Mouse (Mus musculus): ENCODE results near the gene Naip6.
"Not testable (repeated sequence)": the region's sequence is repeated elsewhere in the genome, so short reads cannot be mapped to it uniquely, and the experiment has no call there.

Gene Naip6

DNA sequence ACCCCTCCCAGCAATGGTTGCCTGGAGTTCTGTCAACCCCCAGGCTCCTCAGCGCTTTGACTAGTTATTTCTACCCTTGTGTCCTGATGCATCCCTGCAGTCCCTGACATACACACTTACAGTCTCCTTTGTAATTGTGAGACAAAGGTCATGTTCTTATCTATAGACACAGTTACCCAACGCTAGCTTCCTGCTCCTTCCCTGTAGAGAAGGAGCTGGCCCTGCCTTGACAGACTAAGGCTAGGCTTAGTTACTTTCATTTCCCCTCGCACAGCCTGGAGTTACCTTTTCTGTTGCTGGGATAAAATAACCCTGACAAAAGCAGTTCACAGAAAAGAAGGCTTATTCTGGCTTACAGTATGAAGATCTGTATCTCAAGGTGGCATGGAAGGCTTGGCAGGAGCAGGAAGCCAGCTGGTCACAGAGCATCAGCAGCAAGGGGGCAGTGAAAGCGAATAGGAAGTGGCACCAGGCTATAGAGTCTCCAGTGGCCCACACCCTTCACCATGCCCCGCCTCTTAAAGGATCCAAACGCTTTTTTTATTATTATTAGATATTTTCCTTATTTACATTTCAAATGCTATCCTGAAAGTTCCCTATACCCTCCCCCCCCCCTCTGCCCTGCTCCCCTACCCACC lies at the start of gene Naip6:
Gene Naip6, minus strand, starts transcription at position 419 of the 638 bp plus-strand sequence.
- DNase-seq: not testable (repeated sequence)

DNA sequence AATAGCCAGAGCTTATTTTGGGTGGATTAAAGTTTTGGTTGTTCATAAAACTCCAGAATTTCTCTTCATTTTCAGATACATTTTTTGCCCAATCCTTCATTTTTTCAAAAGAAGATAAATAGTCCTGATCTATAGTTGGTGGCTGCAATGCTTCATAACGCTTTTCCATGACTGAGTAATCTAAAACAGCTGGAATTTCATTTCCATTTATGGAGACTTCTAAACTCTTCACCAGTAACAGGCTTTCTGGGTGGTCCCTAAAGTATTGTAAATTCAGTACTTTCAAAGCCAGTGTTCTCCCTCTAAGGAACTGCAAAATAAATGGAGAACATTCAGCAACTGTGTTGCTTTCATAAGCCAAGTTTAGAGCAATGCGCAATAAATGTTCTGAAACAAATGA lies 34.8 kb upstream of the Naip6 start:
- DNase-seq: not testable (repeated sequence)

DNA sequence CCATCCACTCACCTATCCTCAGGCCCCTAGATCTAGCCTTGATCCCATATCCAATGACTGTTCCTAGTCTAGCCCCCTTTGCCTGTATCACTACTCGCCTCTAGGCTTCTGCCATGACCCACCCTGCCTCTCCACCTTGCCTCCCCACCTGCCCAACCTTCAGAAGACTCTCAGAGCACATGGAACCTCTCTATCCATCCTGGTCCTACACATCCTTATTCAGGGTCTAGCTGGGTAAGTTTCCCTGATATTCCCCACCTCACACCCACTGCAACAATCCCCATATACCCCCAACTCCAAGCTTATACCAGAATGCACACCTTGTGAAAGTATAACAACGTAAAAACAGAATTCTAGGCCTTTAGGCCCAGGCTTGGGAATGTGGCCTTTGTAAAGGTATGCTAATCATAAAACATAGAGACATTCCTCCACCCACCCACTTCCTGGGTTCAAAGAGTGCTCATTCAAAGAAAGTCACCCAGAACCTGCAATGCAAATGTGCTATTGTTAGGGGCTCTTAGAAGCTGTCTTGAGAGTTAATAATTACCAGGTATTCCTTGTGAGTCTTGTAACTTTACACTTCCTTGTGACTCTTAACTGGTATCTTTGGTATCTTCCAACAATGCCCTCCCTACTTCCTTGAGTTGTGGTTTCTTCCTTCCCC lies 32.2 kb upstream of the Naip6 start:
- not testable (repeated sequence) for DNase-seq

DNA sequence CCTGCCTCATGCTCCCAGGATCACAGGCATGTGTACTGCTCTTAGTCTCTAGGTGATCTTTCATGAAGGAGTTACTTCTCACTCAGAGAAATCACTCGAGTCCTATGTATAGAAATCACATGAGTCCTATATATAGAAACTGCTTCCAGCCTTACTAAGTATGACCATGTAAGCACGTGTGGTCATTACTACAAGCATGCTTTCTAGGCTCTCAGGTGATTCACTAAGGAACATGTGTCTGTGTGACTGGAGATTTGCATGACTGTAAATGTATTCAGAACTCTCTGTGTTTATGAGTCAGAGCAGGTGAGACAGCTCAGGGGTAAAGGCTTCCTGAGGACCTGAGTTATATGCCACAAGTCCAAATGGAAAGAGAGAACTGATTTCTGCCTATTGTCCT lies 24.3 kb upstream of the Naip6 start:
- DNase-seq: no peak

DNA sequence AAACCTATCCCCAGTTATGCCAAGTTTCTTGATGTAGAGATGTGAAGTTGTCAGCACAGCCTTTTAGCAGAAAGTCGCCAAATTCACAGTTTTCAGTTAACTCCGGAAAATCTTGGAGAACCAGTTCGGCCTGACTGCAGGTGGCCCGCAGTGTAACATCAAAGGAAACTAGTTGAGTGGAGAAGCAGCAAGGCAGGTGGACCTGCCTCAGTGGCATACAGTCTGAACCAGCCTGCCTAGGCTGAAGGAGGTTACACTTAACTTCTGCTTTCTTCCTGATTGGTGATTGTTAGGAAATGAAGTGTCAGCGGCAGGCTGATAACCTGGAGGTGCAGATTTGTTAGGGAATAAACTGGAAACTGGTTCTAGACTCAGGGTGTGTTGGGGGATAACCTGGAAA lies 14.3 kb upstream of the Naip6 start:
- not testable (repeated sequence) for DNase-seq

DNA sequence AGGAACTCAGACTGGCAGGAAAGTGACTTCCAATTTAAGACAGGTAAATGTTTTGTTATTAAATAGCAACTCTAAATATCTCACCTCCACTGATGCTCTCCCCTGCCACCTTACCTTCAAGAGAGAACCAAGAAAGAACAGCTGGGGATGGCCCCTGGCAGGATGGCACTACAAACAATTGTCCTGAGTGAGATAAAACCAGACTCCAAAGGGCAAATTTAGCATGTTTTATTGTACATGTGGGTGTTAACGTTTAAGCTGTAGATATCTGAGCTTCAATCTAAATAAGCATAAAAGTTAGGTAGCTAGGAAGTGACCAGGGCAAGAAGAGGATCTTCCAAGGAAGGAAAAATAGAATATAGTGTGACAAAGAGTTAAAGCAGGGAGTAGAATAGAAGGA lies 11.4 kb upstream of the Naip6 start:
- not testable (repeated sequence) for DNase-seq

DNA sequence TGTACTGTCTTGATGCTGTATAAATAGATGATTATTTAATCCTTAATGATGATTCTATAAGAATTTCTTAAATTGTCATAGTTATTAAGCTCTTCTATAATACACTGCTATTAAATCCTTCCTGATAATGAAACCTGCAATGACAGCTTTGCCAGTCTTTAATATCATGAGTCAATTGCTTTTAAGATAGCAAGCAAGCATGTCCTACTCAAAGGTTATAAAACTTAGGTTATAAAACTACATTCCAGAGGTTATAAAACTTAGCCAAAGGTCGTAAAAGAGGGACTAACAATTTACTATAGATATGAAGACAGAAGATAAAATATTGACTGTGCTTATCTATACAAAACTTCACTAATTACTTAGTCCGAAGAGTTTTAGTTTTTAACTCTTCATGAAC lies 10.6 kb upstream of the Naip6 start:
- not testable (repeated sequence) for DNase-seq

DNA sequence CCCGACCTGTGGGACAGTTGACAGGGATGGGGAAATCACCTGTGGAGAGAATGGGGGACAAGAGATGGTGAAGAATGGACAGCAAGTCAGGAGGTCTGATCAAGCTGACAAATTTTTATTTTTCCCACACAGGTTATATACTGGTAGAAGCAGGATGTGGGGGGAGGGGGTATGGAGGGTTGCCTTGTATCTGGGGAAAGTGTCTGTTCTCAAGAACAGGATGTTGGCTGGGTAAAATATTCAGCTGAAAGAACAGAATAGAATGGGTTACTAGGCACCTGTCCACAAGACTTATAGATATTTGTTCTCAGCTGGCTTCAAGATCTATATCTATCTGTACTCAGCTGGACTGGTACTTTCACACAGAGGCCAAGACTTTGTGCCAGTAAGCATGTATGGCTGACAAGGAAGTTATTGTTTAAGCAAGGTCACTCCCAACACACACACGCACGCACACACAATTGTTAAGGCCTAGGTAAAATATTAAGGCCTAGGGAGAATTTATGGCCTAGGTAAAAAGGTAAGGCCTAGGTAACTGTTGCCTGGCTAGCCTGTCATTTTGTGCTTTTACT lies 4.9 kb upstream of the Naip6 start:
- not testable (repeated sequence) for DNase-seq

DNA sequence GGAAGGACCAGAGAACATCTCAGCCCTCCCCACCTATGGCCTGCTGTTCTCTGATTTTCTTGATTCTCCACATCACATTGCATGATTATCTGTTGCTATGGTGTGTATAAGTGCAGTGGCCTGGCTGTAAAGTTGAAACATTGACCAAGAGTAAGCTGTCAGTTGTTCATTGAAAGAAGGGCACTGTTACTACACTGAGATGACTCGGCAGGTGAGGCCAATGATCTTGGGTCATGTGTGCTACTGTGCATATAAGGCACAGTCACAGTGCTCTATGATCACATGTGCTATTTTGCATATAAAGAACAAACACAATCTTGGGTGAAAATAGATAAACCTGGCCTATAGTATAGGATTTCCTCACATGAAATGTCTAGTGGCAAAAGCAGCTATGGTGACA lies 32.9 kb downstream of the Naip6 start:
- no peak for DNase-seq

DNA sequence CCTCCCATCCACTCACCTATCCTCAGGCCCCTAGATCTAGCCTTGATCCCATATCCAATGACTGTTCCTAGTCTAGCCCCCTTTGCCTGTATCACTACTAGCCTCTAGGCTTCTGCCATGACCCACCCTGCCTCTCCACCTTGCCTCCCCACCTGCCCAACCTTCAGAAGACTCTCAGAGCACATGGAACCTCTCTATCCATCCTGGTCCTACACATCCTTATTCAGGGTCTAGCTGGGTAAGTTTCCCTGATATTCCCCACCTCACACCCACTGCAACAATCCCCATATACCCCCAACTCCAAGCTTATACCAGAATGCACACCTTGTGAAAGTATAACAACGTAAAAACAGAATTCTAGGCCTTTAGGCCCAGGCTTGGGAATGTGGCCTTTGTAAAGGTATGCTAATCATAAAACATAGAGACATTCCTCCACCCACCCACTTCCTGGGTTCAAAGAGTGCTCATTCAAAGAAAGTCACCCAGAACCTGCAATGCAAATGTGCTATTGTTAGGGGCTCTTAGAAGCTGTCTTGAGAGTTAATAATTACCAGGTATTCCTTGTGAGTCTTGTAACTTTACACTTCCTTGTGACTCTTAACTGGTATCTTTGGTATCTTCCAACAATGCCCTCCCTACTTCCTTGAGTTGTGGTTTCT lies 45.9 kb downstream of the Naip6 start:
- not testable (repeated sequence) for DNase-seq

DNA sequence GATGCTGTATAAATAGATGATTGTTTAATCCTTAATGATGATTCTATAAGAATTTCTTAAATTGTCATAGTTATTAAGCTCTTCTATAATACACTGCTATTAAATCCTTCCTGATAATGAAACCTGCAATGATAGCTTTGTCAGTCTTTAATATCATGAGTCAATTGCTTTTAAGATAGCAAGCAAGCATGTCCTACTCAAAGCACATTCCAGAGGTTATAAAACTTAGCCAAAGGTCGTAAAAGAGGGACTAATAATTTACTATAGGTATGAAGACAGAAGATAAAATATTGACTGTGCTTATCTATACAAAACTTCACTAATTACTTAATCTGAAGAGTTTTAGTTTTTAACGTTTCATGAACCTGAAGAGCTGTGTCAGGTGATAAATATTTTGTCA lies 60.5 kb downstream of the Naip6 start:
- not testable (repeated sequence) for DNase-seq

DNA sequence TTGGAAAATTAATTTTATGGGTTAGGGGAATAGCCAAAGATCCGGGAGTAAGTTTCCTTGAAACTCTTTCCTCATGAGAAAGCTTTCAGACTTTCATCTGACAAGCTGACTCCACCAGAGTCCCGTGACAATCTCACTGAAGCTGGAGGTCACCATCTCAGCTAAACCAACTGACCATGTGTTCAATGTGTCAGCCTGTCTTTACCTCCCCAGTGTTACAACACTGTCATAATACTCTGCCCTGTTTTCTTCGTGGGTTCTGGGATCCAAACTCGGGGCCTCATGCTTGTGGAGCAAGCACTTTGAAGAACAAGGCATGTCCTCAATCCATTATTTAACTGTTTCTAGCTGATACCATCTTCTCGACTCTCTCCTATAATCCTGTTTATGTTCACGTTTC lies 61.5 kb downstream of the Naip6 start:
- not testable (repeated sequence) for DNase-seq

DNA sequence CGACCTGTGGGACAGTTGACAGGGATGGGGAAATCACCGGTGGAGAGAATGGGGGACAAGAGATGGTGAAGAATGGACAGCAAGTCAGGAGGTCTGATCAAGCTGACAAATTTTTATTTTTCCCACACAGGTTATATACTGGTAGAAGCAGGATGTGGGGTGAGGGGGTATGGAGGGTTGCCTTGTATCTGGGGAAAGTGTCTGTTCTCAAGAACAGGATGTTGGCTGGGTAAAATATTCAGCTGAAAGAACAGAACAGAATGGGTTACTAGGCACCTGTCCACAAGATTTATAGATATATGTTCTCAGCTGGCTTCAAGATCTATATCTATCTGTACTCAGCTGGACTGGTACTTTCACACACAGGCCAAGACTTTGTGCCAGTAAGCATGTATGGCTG lies 65.6 kb downstream of the Naip6 start:
- not testable (repeated sequence) for DNase-seq

DNA sequence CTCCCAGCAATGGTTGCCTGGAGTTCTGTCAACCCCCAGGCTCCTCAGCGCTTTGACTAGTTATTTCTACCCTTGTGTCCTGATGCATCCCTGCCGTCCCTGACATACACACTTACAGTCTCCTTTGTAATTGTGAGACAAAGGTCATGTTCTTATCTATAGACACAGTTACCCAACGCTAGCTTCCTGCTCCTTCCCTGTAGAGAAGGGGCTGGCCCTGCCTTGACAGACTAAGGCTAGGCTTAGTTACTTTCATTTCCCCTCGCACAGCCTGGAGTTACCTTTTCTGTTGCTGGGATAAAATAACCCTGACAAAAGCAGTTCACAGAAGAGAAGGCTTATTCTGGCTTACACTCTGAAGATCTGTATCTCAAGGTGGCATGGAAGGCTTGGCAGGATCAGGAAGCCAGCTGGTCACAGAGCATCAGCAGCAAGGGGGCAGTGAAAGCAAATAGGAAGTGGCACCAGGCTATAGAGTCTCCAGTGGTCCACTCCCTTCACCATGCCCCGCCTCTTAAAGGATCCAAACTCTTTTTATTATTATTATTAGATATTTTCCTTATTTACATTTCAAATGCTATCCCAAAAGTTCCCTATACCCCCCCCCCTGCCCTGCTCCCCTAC lies 70.5 kb downstream of the Naip6 start:
- DNase-seq: not testable (repeated sequence)

DNA sequence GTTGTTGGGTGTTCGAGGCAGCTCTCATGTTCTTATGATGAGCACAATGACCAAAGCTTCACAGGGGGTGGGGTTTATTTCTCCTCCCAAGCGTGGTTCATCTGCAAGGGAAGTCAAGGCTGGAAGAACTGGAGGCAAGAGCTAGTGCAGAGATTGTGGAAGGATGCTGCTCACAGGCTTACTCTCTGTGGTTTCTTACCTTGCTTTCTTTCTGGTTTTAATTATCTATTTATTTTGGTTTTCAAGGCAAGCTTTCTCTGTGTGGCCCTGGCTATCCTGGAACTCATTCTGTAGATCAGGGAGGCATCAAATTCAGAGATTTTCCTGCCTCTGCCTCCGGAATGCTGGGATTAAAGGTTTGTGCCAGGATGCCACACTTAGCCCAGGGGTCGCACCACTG lies 71.3 kb downstream of the Naip6 start, which contains the start of gene Naip5:
Gene Naip5, minus strand, starts transcription at position 101 of the 400 bp plus-strand sequence.
- not testable (repeated sequence) for DNase-seq

DNA sequence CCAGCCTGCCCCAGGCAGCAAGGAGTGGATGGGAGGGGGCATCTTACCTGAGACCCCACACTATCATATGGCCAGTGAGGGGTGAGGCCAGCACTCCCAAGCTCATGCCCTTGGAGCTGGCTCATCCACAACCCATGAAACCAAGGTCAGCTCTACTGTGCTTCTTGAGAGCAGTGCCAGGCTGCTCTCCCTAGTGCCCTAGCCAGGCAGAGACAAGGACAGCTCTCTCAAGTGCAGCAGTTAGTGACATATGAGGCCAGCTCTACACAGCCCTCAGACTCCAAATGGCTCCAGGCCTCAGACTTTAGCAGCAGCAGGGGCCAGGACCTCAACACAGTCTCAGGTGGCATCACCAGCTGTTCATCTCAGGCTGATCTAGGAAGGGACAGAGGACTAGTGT lies 73.8 kb downstream of the Naip6 start:
- no peak for DNase-seq

All from kidney, postnatal 25 days (tissue).